Mouse (Mus musculus): ENCODE measurements around the gene Pdss1.

- no peak for TF ChIP-seq CTCF (IDR thresholded peaks at IDR 0.05; ENCODE audit: low read depth)
- no peak for TF ChIP-seq EP300 (IDR thresholded peaks at IDR 0.05; ENCODE audit: low read depth)
These were observed 66.9 kb downstream of the Pdss1 start for GRCm38 (mm10) chr2:22962242-22962641.

Measured in liver, postnatal 0 days (tissue).